Mouse (Mus musculus): ENCODE results near the gene Bsx. TPM values are rescaled to one million over a fixed set of nuclear protein-coding genes. Genes with fewer than 3 reads are reported as not detected.

Gene Bsx
- not detected in 2 replicates for polyA plus RNA-seq (2015; fragmentation: Nextera tagmentation; extraction: Ambion mirVana)

DNA sequence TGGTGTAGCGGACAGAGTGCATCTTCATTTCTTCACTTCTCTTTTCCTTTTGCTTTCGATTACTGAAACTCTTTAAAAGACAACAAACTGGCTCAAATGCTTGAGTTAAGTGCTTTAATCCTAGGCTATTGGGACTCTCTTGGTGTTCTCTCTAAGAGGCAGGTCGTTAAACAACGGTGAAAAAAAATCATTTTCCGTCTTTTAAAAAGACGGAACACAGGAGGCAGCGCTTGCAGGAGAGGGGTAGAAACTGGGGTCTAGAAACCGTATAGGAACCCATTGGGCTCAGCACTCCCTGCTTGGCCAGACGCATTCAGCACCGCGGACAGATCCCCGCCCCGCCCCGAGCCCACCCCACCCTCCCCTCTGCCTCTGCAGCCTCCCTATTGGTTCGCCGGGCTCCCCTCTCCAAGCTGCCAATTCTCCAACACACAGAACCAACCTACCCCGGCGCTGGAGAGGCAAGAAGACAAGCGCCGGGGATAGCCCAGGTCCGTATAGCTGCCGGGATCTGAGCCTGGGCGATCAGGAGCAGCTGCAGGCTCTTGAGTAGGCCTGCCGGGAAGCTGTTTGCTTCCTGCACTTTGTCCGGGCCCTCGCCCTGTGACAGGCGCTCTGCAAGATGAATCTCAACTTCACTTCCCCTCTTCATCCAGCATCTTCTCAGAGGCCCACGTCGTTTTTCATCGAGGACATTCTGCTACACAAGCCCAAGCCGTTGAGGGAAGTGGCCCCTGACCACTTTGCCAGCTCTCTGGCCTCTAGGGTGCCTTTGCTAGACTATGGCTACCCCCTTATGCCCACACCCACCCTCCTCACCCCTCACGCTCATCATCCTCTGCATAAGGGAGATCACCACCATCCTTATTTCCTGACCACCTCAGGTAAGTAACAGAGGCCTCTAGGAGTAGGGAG lies at the start of gene Bsx:
Bsx (plus strand) TSS at position 572 of the 915 bp plus-strand sequence.

Other genes with a start within 250 kb of the Bsx start
- gene Gm21915, start 203.5 kb upstream of the Bsx start, polyA plus RNA-seq (2015; fragmentation: Nextera tagmentation; extraction: Ambion mirVana): not detected in 2 replicates
- 14.0 and 18.7 TPM in 2 replicates for gene Clmp, start 188.2 kb upstream of the Bsx start, polyA plus RNA-seq (2015; fragmentation: Nextera tagmentation; extraction: Ambion mirVana)
- 1,010 and 1,032 TPM in 2 replicates for gene Hspa8, start 73.1 kb upstream of the Bsx start, polyA plus RNA-seq (2015; fragmentation: Nextera tagmentation; extraction: Ambion mirVana)
- gene Jhy, start 90.0 kb downstream of the Bsx start, polyA plus RNA-seq (2015; fragmentation: Nextera tagmentation; extraction: Ambion mirVana): not detected in 2 replicates
- gene Crtam, start 130.5 kb downstream of the Bsx start, polyA plus RNA-seq (2015; fragmentation: Nextera tagmentation; extraction: Ambion mirVana): 0.10 and 0.24 TPM in 2 replicates

Data from skeletal muscle tissue, postnatal 0 days (tissue).